Comparison of ENCODE assay signal across 18 mouse cellular contexts in the genomic region with DNA sequence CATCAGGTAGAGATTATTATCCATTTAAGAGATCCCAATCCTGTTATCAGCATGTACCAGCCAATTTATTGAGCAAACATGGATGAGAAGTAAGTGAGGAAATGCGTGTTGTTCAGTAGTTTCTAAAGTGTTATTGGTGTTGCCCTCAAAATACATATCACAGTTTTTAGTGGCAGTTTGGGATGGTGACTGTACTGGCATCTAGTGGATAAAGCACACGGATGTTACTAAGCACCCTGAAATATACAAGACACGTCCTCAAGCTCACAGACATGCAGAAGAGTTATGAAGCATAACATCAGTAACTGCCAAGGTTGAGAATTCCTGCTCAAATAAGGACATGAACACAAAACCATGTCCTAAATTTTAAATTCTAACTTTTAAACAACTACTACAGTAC.
"Had no signal": no experiment of that assay in that cellular context is flagged by ENCODE, and none has a peak within 500 bp of the region (broad histone marks: within the 10 kb centered on the region; RNA-seq: fewer than 3 reads in every experiment).

No protein-coding gene starts in this region.

- H3K9me3 ChIP-seq: midbrain, embryonic 13.5 days; midbrain, embryonic 15.5 days; neural tube, embryonic 13.5 days; neural tube, embryonic 15.5 days had no signal

- H3K36me3 ChIP-seq: midbrain, embryonic 13.5 days; midbrain, embryonic 15.5 days; neural tube, embryonic 13.5 days; neural tube, embryonic 15.5 days had no signal

- ATAC-seq: midbrain, embryonic 13.5 days; midbrain, embryonic 15.5 days had no signal

- H3K4me3 ChIP-seq: midbrain, embryonic 13.5 days; midbrain, embryonic 15.5 days; myocyte; neural tube, embryonic 13.5 days; neural tube, embryonic 15.5 days had no signal

- DNase-seq: lung, adult 18-20 months; lung, postnatal 10 days; lung, postnatal 4 days; retina, postnatal 1 day; right cerebral cortex, adult 18-20 months; right cerebral cortex, postnatal 25 days; right cerebral cortex, postnatal 4 days; spleen, adult 18-20 months; thymus, adult 18-20 months; thymus, postnatal 14 days; thymus, postnatal 36 days had no signal

- H3K4me1 ChIP-seq: midbrain, embryonic 15.5 days had no signal

- H3K4me2 ChIP-seq: lung, embryonic 14.5 days; midbrain, embryonic 11.5 days; midbrain, embryonic 13.5 days; midbrain, embryonic 15.5 days; neural tube, embryonic 13.5 days; neural tube, embryonic 15.5 days had no signal

- H3K27me3 ChIP-seq: midbrain, embryonic 13.5 days; midbrain, embryonic 15.5 days; neural tube, embryonic 13.5 days; neural tube, embryonic 15.5 days had no signal

- H3K9ac ChIP-seq: lung, embryonic 14.5 days; midbrain, embryonic 13.5 days; midbrain, embryonic 15.5 days; neural tube, embryonic 13.5 days; neural tube, embryonic 15.5 days had no signal

- H3K27ac ChIP-seq: midbrain, embryonic 13.5 days; midbrain, embryonic 15.5 days; neural tube, embryonic 13.5 days; neural tube, embryonic 15.5 days had no signal
